In genomic region chr11:28692263-28693194, GRCm38 (mm10) we compare ENCODE assay signal across 8 mouse cellular contexts.
A peak's percentile ranks its signal among the peaks of the same experiment; 100 is the strongest.
DNase-seq lines count a peak whose midpoint lies in the region; ATAC-seq and TF ChIP-seq lines count a peak whose summit lies in the region.

No protein-coding gene starts in this region.

- H3K27me3 ChIP-seq in liver, postnatal 0 days (ENCODE audit: insufficient read depth, low read length) = no peaks in the 10 kb centered on the region
- no peaks in the 10 kb centered on the region for H3K27me3 ChIP-seq in embryonic facial prominence, embryonic 15.5 days
- no peaks in the 10 kb centered on the region for H3K27me3 ChIP-seq in heart, embryonic 13.5 days (replicated peaks)
- H3K27me3 ChIP-seq in limb, embryonic 11.5 days (ENCODE audit: control insufficient read depth, insufficient read depth, low read length) = no peaks in the 10 kb centered on the region
- H3K27me3 ChIP-seq in stomach, embryonic 16.5 days (ENCODE audit: control insufficient read depth, insufficient read depth, low read length) = no peaks in the 10 kb centered on the region
- H3K27me3 ChIP-seq in thymus, adult 2 months (ENCODE audit: control insufficient read depth, insufficient read depth, low read length) = no peaks in the 10 kb centered on the region

- no peak overlapping the region for H3K4me3 ChIP-seq in liver, postnatal 0 days (ENCODE audit: low read depth, low read length)
- H3K4me3 ChIP-seq in embryonic facial prominence, embryonic 15.5 days (replicated peaks) = no peak overlapping the region
- H3K4me3 ChIP-seq in heart, embryonic 13.5 days = no peak overlapping the region
- no peak overlapping the region for H3K4me3 ChIP-seq in limb, embryonic 11.5 days (ENCODE audit: low read depth, low read length)
- H3K4me3 ChIP-seq in stomach, embryonic 16.5 days (replicated peaks; ENCODE audit: low read length) = no peak overlapping the region
- H3K4me3 ChIP-seq in thymus, adult 2 months (ENCODE audit: control insufficient read depth, insufficient read depth, low read length) = no peak overlapping the region

- H3K27ac ChIP-seq in liver, postnatal 0 days (ENCODE audit: low read depth) = no peak overlapping the region
- peak overlapping the region; percentile 51 for H3K27ac ChIP-seq in embryonic facial prominence, embryonic 15.5 days (replicated peaks)
- peak overlapping the region; percentile 51 for H3K27ac ChIP-seq in heart, embryonic 13.5 days (replicated peaks)
- no peak overlapping the region for H3K27ac ChIP-seq in limb, embryonic 11.5 days (replicated peaks; ENCODE audit: low read depth, low read length)
- no peak overlapping the region; the same call in 1 of the 2 replicates for H3K27ac ChIP-seq in stomach, embryonic 16.5 days (ENCODE audit: low read length)
- H3K27ac ChIP-seq in thymus, adult 2 months (ENCODE audit: control insufficient read depth, insufficient read depth, low read length) = no peak overlapping the region

- no peak for TF ChIP-seq EP300 in liver, postnatal 0 days (IDR thresholded peaks at IDR 0.05; ENCODE audit: low read depth)

- no peaks in the 10 kb centered on the region for H3K9me3 ChIP-seq in liver, postnatal 0 days (ENCODE audit: low read length)
- no peaks in the 10 kb centered on the region for H3K9me3 ChIP-seq in embryonic facial prominence, embryonic 15.5 days (replicated peaks)
- no peaks in the 10 kb centered on the region for H3K9me3 ChIP-seq in heart, embryonic 13.5 days
- H3K9me3 ChIP-seq in limb, embryonic 11.5 days (ENCODE audit: control insufficient read depth, low read length) = no peaks in the 10 kb centered on the region
- no peaks in the 10 kb centered on the region for H3K9me3 ChIP-seq in stomach, embryonic 16.5 days (replicated peaks; ENCODE audit: control insufficient read depth, low read length)

- TF ChIP-seq POLR2A in thymus, adult 2 months (IDR thresholded peaks at IDR 0.05; ENCODE audit: control insufficient read depth, extremely low read depth, insufficient read depth, low read length, poor library complexity) = no peak

- TF ChIP-seq CTCF in liver, postnatal 0 days (IDR thresholded peaks at IDR 0.05; ENCODE audit: low read depth) = no peak
- TF ChIP-seq CTCF in thymus, adult 2 months (IDR thresholded peaks at IDR 0.05; ENCODE audit: borderline replicate concordance, control insufficient read depth, extremely low read depth, insufficient read depth, low read length, poor library complexity) = no peak

- WGBS in liver, postnatal 0 days (ENCODE audit: insufficient replicate concordance) = 23% methylated on average over 3 of the region's 3 CpGs
- 13% methylated on average over 3 of the region's 3 CpGs for WGBS in embryonic facial prominence, embryonic 15.5 days
- WGBS in heart, embryonic 13.5 days = 27% methylated on average over 3 of the region's 3 CpGs
- WGBS in limb, embryonic 11.5 days = 10% methylated on average over 3 of the region's 3 CpGs
- 20% methylated on average over 3 of the region's 3 CpGs for WGBS in stomach, embryonic 16.5 days
- WGBS in thymus, adult 2 months = 31% methylated on average over 3 of the region's 3 CpGs

- no peak overlapping the region for H3K4me2 ChIP-seq in liver, postnatal 0 days (ENCODE audit: low read depth, low read length)
- H3K4me2 ChIP-seq in embryonic facial prominence, embryonic 15.5 days (replicated peaks) = no peak overlapping the region
- no peak overlapping the region for H3K4me2 ChIP-seq in heart, embryonic 13.5 days
- H3K4me2 ChIP-seq in limb, embryonic 11.5 days (ENCODE audit: low read depth, severe bottlenecking) = no peak overlapping the region
- H3K4me2 ChIP-seq in stomach, embryonic 16.5 days (ENCODE audit: low read depth, low read length) = no peak overlapping the region

- peak; percentile 17 for DNase-seq in liver
- DNase-seq in liver, postnatal 0 days = no peak
- DNase-seq in limb, embryonic 11.5 days (ENCODE audit: low spot score) = peak; percentile 60
- DNase-seq in thymus, adult 2 months = no peak
- DNase-seq in thymus, postnatal 25 days = no peak

- ATAC-seq in liver, postnatal 0 days = no peak
- peak; percentile 88 for ATAC-seq in embryonic facial prominence, embryonic 15.5 days (ENCODE audit: insufficient number of reproducible peaks, low FRiP score, low TSS enrichment, low read depth)
- ATAC-seq in heart, embryonic 13.5 days (ENCODE audit: extremely low read depth, insufficient number of reproducible peaks, low FRiP score, low TSS enrichment) = no peak; the same call in 1 of the 2 replicates
- peak; percentile 86 for ATAC-seq in limb, embryonic 11.5 days (ENCODE audit: insufficient number of reproducible peaks, low FRiP score, low TSS enrichment, low read depth)
- peak; percentile 37; the same call in 1 of the 2 replicates for ATAC-seq in stomach, embryonic 16.5 days (ENCODE audit: insufficient read depth, low FRiP score)

- peaks cover 7% of the 10 kb centered on the region; the same call in 1 of the 2 replicates for H3K4me1 ChIP-seq in liver, postnatal 0 days (ENCODE audit: insufficient read depth)
- peaks cover 10% of the 10 kb centered on the region for H3K4me1 ChIP-seq in embryonic facial prominence, embryonic 15.5 days
- peaks cover 20% of the 10 kb centered on the region for H3K4me1 ChIP-seq in heart, embryonic 13.5 days
- H3K4me1 ChIP-seq in limb, embryonic 11.5 days (ENCODE audit: control insufficient read depth, insufficient read depth, low read length) = peaks cover 15% of the 10 kb centered on the region
- no peaks in the 10 kb centered on the region for H3K4me1 ChIP-seq in stomach, embryonic 16.5 days (ENCODE audit: control insufficient read depth, insufficient read depth, low read length)
- H3K4me1 ChIP-seq in thymus, adult 2 months (replicated peaks; ENCODE audit: control insufficient read depth, insufficient read depth, low read length) = no peaks in the 10 kb centered on the region

- no peak overlapping the region for H3K9ac ChIP-seq in liver, postnatal 0 days (replicated peaks)
- no peak overlapping the region for H3K9ac ChIP-seq in embryonic facial prominence, embryonic 15.5 days
- H3K9ac ChIP-seq in heart, embryonic 13.5 days = no peak overlapping the region
- H3K9ac ChIP-seq in limb, embryonic 11.5 days (ENCODE audit: low read length) = no peak overlapping the region
- no peak overlapping the region for H3K9ac ChIP-seq in stomach, embryonic 16.5 days (ENCODE audit: low read length)

- H3K36me3 ChIP-seq in liver, postnatal 0 days (replicated peaks; ENCODE audit: insufficient read depth, low read length) = no peaks in the 10 kb centered on the region
- H3K36me3 ChIP-seq in embryonic facial prominence, embryonic 15.5 days = no peaks in the 10 kb centered on the region
- no peaks in the 10 kb centered on the region for H3K36me3 ChIP-seq in heart, embryonic 13.5 days
- H3K36me3 ChIP-seq in limb, embryonic 11.5 days (ENCODE audit: control insufficient read depth, insufficient read depth, low read length) = no peaks in the 10 kb centered on the region
- no peaks in the 10 kb centered on the region for H3K36me3 ChIP-seq in stomach, embryonic 16.5 days (ENCODE audit: control insufficient read depth, insufficient read depth, low read length)
- H3K36me3 ChIP-seq in thymus, adult 2 months (ENCODE audit: control insufficient read depth, insufficient read depth, low read length) = no peaks in the 10 kb centered on the region

Comparison
In these comparisons a context has a peak if more than half of its experiments do, and no peak if none do; other contexts are left out.
1. DNase-seq: peak in liver (single experiment) and limb, embryonic 11.5 days (single experiment); none in liver, postnatal 0 days (single experiment), thymus, adult 2 months (single experiment) and thymus, postnatal 25 days (single experiment).
2. ATAC-seq: peak in embryonic facial prominence, embryonic 15.5 days (single experiment), limb, embryonic 11.5 days (single experiment) and stomach, embryonic 16.5 days (single experiment); none in liver, postnatal 0 days (single experiment) and heart, embryonic 13.5 days (single experiment).
3. H3K27ac ChIP-seq: peak in embryonic facial prominence, embryonic 15.5 days (single experiment) and heart, embryonic 13.5 days (single experiment); none in liver, postnatal 0 days (single experiment), limb, embryonic 11.5 days (single experiment), stomach, embryonic 16.5 days (single experiment) and thymus, adult 2 months (single experiment).